Mouse (Mus musculus) megakaryocyte, adult 5-6 weeks (primary cell): ENCODE data around the gene Skida1. TPM values are rescaled to one million over a fixed set of nuclear protein-coding genes. Genes with fewer than 3 reads are reported as not detected.

Experiments used
- ATAC-seq: 2 replicates; pipeline ENCODE4 v1.8.0; 2016; ENCODE audit warnings: mild to moderate bottlenecking, inconsistent platforms; ENCODE audit not compliant: poor library complexity, severe bottlenecking
- total RNA-seq, 2 experiments: library from RNA; stranded (forward) in 1 of 2; stranded (reverse) in 1 of 2; fragments of 153-499, 151-499 nt in 1 of 2; fragments of 221-1000, 200-1000 nt in 1 of 2; gene quantifications; 2 replicates each; pipeline versions ENCODE4 v1.2.3 to v1.2.4; 2015 to 2017

Gene Skida1
- total RNA-seq, 2 experiments from 2014 or later, result 0.09 TPM; not detected in 1

DNA sequence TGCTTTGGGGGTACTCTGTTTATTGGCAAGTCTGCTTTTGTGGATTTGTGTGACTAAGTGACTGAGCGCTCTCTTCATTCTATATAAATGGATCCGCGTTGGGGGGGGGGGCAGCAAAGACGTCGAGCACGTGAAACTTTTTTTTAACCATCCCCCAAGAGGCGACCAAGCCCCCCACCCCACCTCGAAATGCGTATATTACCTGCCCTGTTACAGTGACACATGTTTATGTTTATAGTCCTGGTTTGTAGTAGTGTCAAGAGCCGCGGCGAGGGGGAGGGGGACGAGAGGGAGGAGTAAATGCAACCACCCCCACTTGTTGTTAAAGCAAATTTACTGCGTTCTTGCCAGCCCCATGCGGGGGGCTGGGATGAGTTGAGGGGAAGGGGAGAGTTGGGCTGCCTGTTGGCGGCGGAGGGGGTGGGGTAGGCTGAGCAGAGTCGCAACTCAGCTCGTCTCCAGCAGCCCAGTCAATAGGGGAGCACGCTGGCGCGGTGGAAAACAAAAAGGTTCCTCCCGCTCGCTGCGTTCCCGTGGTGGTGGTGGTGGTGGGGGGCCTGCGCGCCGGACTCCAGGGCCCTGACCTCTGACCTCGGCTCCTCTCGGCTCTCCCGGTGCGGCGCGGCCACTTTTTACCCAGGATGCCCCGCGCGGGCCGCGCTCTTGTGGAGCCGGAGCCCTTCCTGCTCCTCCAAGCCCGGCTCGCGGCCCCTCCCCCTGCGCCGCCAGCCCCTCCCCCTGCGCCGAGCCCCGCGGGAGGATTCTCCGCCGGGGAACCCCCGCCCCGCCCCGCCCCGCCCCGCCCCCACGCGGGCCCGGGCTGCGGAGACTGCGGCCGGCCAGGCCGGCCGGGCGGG is 7.3 kb upstream of the Skida1 start:
- peak; percentile 80 for ATAC-seq

DNA sequence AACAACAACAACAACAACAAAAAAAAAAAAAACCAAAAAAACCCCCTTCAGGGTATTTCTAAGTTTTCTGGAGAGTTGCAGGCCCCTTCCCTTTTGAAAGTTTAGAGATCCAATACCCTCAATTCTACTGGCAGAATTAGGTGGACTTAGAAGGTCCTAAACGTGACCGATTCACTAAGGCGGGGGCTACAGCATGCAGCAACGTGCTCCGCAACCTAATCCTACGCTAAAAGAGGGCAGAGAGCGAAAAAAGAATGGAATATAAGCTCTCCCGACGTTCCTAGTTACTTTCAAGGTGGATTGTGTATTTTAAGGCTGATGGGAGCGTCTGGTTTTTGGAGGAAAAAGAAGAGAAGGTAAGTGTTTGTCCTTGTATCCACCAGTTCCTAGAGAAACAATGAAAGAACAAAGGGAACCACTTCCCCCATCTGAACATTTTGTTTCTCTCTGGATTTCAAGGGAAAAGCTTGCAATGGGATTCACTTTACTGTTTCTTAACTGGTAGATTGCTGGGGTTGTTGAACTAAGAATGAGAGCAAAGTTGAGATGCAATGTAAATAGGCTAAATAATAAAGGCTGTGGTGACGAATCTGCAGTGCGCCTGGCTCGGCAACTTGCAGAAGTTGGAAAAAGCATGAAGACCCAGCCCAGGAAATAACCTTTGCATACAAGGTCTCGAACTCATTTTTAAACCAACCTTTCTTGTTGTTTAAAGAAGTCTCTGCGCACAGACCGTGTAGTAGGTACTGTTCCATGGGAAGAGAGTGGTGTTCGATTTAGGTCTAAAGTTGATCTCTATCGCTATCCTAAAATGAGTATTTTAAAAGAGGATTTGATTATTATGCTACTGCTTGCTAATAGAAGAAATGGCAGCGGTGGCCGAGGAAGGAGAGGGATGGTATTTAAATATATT is 6.4 kb upstream of the Skida1 start, which contains the start of gene Mllt10:
TSS of gene Mllt10 (plus strand) at position 222 of the 913 bp plus-strand sequence.
- ATAC-seq, result no peak

DNA sequence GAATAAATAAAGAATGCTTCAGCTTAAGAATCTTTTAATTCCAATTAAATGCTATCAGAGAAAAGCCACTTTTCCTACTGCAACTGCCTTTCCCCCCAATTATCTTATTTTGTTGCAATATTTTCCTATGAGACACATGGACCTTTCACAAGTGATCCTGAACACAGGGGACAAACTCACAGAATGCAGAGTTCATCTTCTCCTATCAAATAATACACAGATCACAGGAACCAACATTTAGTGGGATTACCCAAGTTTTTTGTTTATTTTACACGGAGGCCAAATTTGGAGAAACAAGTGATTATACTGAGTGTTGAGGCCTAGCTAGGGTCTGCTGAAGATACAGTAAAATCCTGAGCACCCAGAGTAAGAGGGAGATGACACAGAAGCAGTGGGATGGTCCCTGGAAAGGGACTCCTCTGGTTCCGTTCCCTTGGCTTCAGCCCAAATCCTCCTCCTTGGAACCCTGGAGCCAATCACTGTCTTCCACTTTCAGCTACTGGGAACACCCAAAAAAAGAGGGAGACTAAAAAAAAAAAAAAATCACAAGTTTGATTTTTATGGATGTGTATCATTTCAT is 5.2 kb upstream of the Skida1 start:
- ATAC-seq, result no peak

DNA sequence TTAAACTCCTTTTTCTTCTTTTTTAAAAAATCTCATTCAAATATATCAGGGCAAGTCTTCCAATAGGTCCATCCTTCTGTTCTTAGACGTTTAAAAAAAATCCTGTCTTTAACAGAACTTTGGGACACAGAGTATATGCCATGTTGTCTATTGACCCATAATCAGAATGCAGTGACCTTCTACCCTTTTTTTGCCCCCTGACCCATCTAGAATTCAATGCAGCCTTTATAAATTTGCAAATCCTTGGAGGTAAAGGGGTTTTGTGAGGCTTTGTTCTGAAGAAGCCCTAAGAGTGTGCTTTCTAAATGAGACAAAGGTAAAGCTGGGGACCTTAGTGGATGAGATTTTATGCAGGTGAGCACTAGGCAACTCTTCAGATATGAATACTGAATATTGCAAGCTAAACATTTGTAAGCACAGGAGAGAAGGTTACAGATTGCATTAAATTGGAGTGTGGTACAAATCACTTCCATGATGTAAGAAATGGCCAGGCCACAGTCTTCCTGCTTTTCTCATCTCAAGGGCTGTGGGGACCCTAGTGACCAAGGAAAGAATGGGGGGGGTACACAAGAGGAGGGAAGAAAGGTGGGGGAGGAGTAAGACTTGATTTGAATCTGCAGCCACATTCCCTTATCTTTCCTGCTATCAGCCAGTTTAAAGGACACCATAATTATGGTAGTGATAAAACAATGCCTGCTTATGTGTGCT is 4.5 kb upstream of the Skida1 start:
- no peak for ATAC-seq

DNA sequence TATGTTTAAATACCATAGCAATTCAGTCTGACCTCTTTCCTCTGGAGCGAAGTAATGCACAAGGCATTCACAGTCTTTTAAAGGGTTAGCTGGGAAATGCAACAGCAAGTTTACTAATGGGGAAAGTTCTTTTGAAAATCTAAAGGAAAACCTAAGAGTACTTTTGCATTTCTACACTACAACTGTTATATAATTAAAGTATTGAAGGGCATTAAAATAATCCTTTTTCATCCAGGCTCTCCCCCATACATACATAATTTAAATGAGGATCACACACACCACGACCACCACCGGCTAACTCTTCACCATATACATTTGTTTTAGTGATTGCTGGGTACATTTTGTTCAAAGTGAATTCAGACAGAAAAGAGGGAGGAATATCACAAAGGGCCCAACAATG is 3.7 kb upstream of the Skida1 start:
- ATAC-seq, result no peak

DNA sequence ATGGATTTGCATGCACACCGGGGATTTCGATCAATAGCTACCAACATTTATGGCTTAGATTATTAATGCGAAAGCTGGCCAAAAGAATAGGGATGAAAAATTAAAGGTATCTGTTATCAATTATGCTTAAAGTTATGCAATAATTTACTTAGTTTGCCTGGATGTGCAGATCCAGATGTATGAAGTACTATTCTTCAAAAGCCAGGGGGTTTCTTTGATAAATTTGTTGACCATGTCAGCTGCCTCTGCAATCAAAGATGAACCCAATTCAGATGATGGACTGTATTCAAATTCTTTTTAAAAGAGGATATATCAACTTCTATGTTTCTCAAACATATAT is 3.0 kb upstream of the Skida1 start:
- ATAC-seq, result no peak

DNA sequence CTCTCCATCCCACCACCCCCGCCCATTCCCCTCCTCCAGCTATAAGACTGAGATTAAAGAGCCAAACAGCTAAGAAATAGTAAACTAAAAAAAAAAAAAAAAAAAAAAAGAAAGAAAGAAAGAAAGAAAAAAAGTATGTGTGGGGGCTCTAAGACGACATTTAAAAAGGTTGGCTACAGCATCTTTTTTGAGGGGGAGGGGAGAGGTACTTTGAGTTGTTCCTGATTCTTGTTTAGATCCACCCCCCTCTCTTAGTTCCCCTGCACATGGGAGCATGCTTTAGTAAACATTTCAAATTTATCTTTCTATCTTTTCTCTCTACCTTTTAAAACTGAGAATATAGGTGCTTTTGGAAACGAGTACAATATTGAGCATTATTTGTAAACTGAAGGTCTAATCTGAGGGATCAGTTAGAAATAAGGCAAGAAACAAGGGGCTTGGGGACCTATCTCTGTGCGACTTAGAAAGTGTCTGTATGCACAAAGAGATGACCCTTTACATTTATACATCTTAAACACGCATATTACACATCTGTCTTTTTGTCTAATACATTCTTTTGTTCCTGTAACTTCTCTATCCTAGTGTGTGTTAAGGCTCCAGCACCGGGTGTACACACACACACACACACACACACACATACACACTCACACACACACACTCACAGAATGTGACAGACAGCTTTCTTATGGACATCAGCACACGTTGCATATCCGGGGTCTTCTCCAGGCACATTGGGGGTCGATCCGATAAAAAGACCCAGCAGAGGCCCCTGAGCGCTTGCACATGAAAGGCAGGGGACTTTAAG is 2.4 kb upstream of the Skida1 start:
- no peak for ATAC-seq

DNA sequence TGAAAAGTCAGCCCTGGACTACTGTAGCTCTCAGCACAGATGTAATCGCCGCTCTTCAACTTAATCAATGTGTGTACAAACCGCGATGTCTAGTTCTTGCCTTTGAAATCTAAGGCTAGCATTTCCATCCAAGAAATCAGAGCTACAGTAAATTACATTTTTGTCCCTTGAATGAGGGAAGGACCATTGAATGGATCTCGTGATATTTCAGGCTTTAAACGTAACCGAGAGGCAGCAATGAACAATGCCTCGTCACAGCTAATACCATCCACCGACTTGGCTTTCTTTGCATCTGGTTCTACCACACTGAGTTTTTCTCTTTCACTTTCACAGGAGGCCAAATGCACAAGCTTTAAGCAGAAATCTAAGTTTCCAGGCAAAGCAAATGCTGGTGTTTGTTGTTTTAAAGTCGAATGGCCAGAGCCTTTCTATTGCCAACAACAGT is 1.7 kb upstream of the Skida1 start:
- ATAC-seq, result no peak

DNA sequence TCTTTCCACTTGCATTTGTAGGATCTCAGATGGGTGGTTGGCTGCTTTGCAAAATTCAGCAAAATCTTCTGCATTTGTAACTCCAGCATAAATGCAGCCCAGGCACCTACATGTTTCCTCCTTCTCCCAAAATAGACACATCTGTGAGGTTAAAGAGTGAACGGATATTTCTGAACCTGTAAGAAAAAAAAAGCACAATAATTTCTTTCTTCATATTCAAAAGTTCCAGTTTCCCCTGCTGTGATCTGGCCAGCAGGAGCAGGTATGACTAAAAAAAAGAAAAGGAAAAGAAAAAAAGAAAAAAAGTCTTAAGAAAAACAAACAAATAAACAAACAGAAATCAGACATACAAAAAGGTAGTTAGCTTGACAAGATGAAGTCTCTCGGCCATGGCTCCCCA is 1.2 kb upstream of the Skida1 start:
- ATAC-seq, result no peak

DNA sequence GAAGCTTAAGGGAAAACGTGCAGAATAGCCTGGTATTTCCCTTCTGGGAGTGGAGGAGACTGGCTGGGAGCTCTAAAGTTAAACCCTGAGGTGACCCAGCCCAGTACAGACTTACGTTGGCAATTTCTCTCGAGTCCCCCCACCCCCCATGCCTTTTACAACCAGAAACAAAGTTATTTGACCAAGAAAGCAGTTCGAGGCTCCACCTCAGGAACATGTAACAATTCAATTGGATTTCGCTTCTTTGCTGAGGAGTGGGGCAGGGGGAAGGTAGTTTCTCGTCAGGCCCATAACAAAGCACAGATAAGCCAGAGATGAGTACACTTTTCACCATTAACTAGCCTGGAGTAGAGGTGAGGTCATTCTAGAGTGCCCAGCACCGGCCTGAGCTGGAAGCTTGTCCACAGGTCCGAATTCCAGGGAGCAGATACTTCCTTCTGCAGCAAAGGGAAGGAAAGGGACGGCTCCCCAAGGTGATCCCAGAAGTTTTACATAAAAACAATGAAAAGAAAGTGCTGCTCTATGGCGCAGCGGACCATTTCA is 499 bp upstream of the Skida1 start:
- ATAC-seq, result no peak

DNA sequence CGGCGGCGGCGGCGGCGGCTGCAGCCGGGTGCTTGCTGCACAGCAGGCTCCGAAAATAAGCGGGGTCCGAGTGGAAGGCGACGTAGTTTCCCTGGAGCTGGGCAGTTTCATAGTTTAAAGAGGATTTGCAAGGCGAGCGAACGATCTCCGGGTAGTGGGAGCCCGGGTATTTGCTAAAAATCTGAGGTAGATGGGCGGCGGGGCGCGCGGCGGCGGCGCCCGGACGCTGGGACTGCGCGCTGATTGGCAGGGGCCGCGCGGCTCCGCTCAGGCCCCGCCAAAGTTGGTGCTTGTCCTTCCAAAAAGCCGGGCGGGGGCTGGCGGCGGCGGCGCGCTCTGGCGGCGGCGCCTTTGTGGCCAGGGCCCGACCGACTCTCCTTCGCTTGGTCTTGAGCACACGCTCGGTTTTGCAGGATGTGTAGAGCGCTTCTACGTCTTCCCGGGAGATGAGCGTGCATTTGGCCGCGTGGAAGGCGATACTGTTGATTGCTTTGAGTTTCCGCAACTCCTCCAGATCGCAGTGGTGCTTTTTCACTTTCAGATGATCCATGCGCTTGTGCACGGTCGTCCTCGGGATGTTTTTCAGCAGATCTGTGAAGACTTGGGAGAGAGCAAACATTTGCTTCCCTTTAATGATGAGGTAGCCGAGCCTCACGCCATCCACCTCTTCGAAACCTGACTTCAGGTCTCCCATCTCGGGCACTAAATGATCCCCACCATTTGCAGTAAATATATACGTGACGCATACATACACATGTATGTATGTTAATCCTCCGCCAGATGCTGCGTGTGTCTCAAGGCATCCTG is 1.0 kb downstream of the Skida1 start:
- ATAC-seq, result peak; percentile 68

DNA sequence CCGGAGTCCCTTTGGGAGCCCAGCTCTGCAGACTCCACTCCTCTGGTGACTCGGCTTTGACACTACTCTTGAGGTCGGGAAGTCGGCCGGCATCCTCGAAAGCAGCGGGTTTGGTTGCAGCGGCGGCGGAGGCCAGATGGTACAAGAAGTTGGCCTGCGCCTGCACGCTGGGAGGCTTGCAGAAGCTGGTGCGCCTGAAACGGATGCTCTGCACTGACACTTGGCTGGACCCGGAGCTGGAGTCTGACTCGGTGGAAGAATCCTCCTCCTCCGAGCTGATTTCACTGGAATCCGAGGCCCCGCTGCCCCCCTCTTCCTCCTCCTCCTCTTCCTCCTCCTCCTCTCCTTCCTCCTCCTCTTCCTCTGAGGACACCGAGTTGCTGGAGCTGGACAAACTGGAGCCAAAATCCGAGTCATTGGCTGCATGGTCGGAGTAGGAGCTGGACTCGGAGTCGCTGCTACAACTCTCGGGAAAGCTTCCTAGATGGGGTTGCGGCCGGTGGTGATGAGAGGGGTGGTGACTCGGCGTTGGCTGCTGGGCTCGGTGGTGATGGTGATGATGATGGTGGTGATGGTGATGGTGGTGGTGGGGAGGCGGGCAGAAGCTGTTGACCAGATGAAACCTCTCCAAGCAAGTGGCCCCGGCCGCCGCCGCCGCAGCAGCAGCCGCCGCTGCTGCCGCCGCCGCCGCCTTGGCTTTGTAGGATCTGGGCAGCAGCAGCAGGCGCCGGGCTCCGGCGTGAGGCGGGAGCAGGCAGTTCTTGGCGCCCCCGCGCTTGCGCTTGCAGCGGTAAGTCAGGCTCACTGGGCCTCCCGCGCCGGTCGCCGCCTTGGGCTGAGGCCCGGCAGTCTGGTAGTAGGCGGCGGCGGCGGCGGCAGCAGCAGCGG is 1.8 kb downstream of the Skida1 start:
- peak; percentile 41 for ATAC-seq

DNA sequence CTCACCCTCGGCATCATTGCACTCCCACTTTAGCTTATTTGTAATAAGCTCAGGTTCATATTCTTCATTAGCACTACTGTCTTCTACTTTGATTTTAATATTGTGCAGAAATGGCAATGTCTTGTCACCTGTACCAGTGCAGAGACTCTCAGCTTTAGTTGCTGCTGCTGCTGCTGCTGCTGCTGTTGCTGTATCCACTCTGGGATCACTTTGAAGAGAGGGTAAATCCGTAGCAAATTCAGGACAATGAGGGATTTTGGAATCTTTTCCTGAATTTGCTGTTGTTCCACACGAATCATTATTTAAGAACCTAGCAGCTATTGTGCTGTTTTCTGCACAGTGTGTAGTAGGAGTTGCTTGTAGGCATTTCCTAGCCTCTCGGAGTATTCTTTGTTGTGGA is 2.7 kb downstream of the Skida1 start:
- no peak for ATAC-seq

DNA sequence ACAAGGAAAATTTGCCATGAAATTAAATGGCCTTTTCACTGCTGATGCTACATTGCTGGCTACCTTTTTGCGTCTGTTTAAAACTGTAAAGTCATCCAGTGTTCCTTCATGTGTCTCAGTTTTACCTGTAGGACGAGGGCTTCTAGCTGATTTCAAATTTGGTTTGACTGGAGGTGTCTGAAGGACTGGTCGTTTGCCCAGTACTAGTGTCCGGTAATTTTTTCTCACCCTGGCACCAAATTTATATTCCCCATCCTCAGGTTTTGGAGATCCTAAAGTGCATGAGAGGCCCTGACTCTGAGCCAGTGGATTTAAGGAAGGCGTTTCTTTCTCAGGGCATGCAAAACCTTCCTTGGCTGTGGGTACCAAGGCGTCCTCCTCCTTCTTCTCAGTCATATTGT is 3.1 kb downstream of the Skida1 start:
- ATAC-seq, result no peak

DNA sequence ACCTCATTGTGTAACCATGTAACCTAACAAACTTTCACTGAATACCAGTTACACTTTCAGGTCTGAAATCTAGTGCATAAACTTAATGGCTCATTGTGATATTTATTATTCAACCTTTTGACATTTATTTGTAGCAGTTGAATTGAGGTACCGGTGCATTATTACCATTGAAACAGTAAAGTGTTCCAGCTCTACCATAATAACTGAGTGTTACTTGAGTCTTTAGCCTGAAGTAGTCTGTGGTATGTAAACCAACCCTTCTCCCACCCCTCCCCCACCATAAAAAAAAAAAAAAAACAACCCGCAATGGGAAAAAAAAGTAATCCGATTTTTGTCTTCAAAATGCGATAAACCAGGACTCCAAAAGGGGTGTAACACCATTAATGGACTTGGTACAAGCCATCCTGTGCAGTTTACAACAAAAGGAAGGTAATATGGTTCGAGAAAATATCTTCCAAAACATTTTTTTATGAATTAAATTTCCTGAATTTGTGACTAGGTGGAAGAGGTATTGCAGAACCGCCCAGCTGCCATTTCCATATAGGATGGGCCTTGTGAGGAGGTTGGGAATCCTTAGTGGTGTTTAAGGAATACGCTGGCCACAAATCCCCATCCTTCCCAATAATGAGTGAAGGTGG is 3.6 kb downstream of the Skida1 start:
- ATAC-seq, result no peak

DNA sequence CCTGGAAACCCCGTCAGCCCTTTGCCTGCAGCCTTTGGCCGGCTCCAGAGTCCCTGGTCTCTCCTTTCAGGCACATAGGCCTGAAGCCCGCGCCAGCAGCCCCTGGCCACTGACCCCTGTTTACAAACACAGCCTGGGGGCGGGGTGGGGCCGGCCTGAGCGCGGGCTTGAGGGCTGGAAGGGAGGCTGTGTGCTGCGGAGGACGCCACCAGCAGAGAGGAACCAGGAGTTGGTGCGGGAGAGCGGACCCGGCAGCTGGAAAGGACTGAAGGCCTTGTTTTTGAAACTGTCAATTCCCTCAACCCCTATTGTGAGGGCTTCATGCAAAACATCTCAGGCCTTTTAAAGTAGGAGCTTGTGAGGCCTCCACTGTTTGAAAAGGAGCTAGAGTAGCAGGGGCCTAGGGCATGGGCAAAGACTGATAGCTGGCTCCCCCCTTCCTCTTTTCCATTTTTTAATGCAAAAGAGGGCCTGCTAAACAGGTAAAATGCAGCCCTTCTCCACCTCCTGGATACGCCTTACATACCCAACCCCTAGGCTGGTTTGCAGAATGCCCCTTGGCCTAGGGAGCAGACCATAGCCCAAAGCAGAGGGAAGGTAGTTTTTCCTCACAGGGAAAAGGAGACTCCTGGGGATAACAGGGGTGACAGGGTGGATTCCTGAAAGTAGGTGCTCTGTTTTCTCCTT is 7.5 kb downstream of the Skida1 start:
- no peak for ATAC-seq
